Mouse (Mus musculus) Patski (cell line): ENCODE measurements around the gene Rad51d. TPM values are rescaled to one million over a fixed set of nuclear protein-coding genes. Genes with fewer than 3 reads are reported as not detected.
"Not testable (repeated sequence)": the region's sequence is repeated elsewhere in the genome, so short reads cannot be mapped to it uniquely, and the experiment has no call there.

ENCODE experiments used
- ATAC-seq: fragments of 100-300 bp; one replicate; pipeline ENCODE4 v1.8.0; 2021
- CTCF ChIA-PET: fragments of 350-600 bp; sonication (Branson Sonifier 250); formaldehyde crosslinking; loops from one replicate; lab custom pipeline; 2022; ENCODE audit warnings: inconsistent platforms; lab: Charles Lee
- POLR2A ChIA-PET: fragments of 350-600 bp; sonication (Branson Sonifier 250); formaldehyde crosslinking; loops from one replicate; lab custom pipeline; 2022; ENCODE audit warnings: antibody characterized with exemption, inconsistent platforms; lab: Charles Lee
- DNase-seq: peaks from one replicate; pipeline ENCODE4 v3.0.0-alpha.2; 2011; ENCODE audit warnings: low read depth, low spot score
- H3K27me3 ChIP-seq: fragments of 371-371 bp; one replicate; pipeline ENCODE4 v1.5.1; 2021
- CTCF ChIP-seq: fragments of 100-300 bp; IDR thresholded peaks from one replicate; pipeline ENCODE4 v1.5.1; 2021
- in situ Hi-C: fragments of 300-500 bp; cut with MboI; formaldehyde crosslinking; loops from 3 replicates; pipeline ENCODE4 v1.11.1; 2018; ENCODE audit warnings: low pct_unique_long_range_greater_than_20kb, mixed read lengths
- polyA plus RNA-seq: library from polyadenylated mRNA; unstranded; gene quantifications from one replicate; pipeline ENCODE4 v1.2.3, GENCODE M21; 2021

Rad51d gene
- polyA plus RNA-seq, 1 experiment from 2014 or later, result 20.3 TPM

- ChIA-PET CTCF (interaction anchor here (1.3 to 2.8 kb wide), 3 partner anchors 9 to 53 kb away, joined by 3 to 13 read pairs (median 3); no protein-coding TSS in a partner anchor), POLR2A (interaction anchor here (1.3 kb wide), 1 partner anchor 11 kb away, joined by 5 read pairs; no protein-coding TSS in a partner anchor)
- TF ChIP-seq CTCF, result no peak
- no peak for ATAC-seq
- no peaks in the 10 kb centered on the region for H3K27me3 ChIP-seq
- DNase-seq, result no peak
- in situ Hi-C loops, result no loop called here
Measured at GRCm38 (mm10) chr11:82835616-82836432, 54.6 kb downstream of the Rad51d start.

GRCm38 (mm10) chr11:82834359-82834758, 56.1 kb downstream of the Rad51d start:
- ATAC-seq, DNase-seq, in situ Hi-C loops, POLR2A ChIA-PET, H3K27me3 ChIP-seq: not testable (repeated sequence)
- CTCF ChIA-PET, result interaction anchor here (2.8 kb wide), 1 partner anchor 11 kb away, joined by 13 read pairs; no protein-coding TSS in a partner anchor

- no peaks in the 10 kb centered on the region for H3K27me3 ChIP-seq
- no peak for DNase-seq
- no peak for ATAC-seq
- no peak for TF ChIP-seq CTCF
- ChIA-PET CTCF (interaction anchor here (2.8 kb wide), 1 partner anchor 11 kb away, joined by 13 read pairs; no protein-coding TSS in a partner anchor), POLR2A (interaction anchor here (0.7 kb wide), 1 partner anchor 9 kb away, joined by 8 read pairs; no protein-coding TSS in a partner anchor)
- in situ Hi-C loops, result no loop called here
Measured at GRCm38 (mm10) chr11:82833929-82834328, 56.5 kb downstream of the Rad51d start.

GRCm38 (mm10) chr11:82832402-82832801, 58.0 kb downstream of the Rad51d start:
- DNase-seq, H3K27me3 ChIP-seq, ATAC-seq, in situ Hi-C loops: not testable (repeated sequence)
- POLR2A ChIA-PET, result interaction anchor here (1.2 kb wide), 1 partner anchor 9 kb away, joined by 8 read pairs; no protein-coding TSS in a partner anchor
- CTCF ChIA-PET, result interaction anchor here (0.7 to 4.1 kb wide), 2 partner anchors 12 to 13 kb away, joined by 3 to 16 read pairs; no protein-coding TSS in a partner anchor

GRCm38 (mm10) chr11:82831008-82831893, 59.2 kb downstream of the Rad51d start:
- no peaks in the 10 kb centered on the region for H3K27me3 ChIP-seq
- TF ChIP-seq CTCF, result no peak
- ATAC-seq (no peak), DNase-seq (no peak)
- POLR2A ChIA-PET, result interaction anchor here (1.2 kb wide), 1 partner anchor 10 kb away, joined by 8 read pairs; no protein-coding TSS in a partner anchor
- CTCF ChIA-PET, result interaction anchor here (2.4 to 4.1 kb wide), 2 partner anchors 12 to 13 kb away, joined by 12 to 16 read pairs; no protein-coding TSS in a partner anchor
- in situ Hi-C loops, result no loop called here

GRCm38 (mm10) chr11:82826818-82827217, 63.6 kb downstream of the Rad51d start:
- ATAC-seq (no peak), DNase-seq (no peak)
- CTCF ChIA-PET, result interaction anchor here (2.4 kb wide), 1 partner anchor 8 kb away, joined by 6 read pairs; no protein-coding TSS in a partner anchor
- POLR2A ChIA-PET, result interaction anchor here (0.8 kb wide), 1 partner anchor 48 kb away, joined by 3 read pairs; no protein-coding TSS in a partner anchor
- H3K27me3 ChIP-seq, result no peaks in the 10 kb centered on the region
- TF ChIP-seq CTCF, result no peak
- in situ Hi-C loops, result no loop called here

Other genes starting within 250 kb of the Rad51d start
- gene Cct6b, start 126.3 kb downstream of the Rad51d start, polyA plus RNA-seq, result 0.47 TPM
- gene Zfp830, start 126.3 kb downstream of the Rad51d start, polyA plus RNA-seq, result 21.0 TPM
- gene Lig3, start 109.5 kb downstream of the Rad51d start, polyA plus RNA-seq, result 29.5 TPM
- 12.7 TPM for gene Rffl, start 19.4 kb downstream of the Rad51d start, polyA plus RNA-seq
- gene Fndc8, start 1.5 kb upstream of the Rad51d start, polyA plus RNA-seq, result 0.03 TPM
- 20.4 TPM for gene Nle1, start 17.8 kb upstream of the Rad51d start, polyA plus RNA-seq
- gene Unc45b, start 19.9 kb upstream of the Rad51d start, polyA plus RNA-seq, result not detected
- gene Slfn5, start 60.7 kb upstream of the Rad51d start, polyA plus RNA-seq, result not detected
- gene Slfn9, start 101.2 kb upstream of the Rad51d start, polyA plus RNA-seq, result 5.4 TPM
- gene Slfn8, start 130.2 kb upstream of the Rad51d start, polyA plus RNA-seq, result 0.92 TPM
- 0.10 TPM for gene Slfn2, start 174.5 kb upstream of the Rad51d start, polyA plus RNA-seq
- not detected for gene Slfn1, start 226.2 kb upstream of the Rad51d start, polyA plus RNA-seq